Mouse (Mus musculus): ENCODE data around the gene Gm49373. TPM values are rescaled to one million over a fixed set of nuclear protein-coding genes. Genes with fewer than 3 reads are reported as not detected.

Gm49373 gene
- polyA plus RNA-seq, 1 experiment from 2014 or later = 0.26 TPM

GRCm38 (mm10) chr9:21100447-21101161, 27.7 kb upstream of the Gm49373 start:
- WGBS = 38% methylated on average over 15 of the region's 15 CpGs
- no peak overlapping the region for H3K4me3 ChIP-seq
- no peaks in the 10 kb centered on the region for H3K9me3 ChIP-seq (replicated peaks)
- no peaks in the 10 kb centered on the region for H3K27me3 ChIP-seq
- H3K9ac ChIP-seq = no peak overlapping the region
- no peak for ATAC-seq (replicated peaks; ENCODE audit: insufficient number of reproducible peaks, insufficient read depth, low FRiP score, low read depth)
- H3K4me1 ChIP-seq (replicated peaks) = 0 out of 2 replicates have a peak, but pooled peaks cover 7% of the 10 kb centered on the region
- no peak overlapping the region for H3K27ac ChIP-seq
- H3K36me3 ChIP-seq = no peaks in the 10 kb centered on the region
- H3K4me2 ChIP-seq = peak overlapping the region; percentile 18; the same call in 1 of the 2 replicates

GRCm38 (mm10) chr9:21097793-21098192, 24.9 kb upstream of the Gm49373 start:
- Histone ChIP-seq H3K36me3 (no peaks in the 10 kb centered on the region), H3K27ac (no peak overlapping the region), H3K4me1 (replicated peaks) (0 out of 2 replicates have a peak, but pooled peaks cover 7% of the 10 kb centered on the region), H3K4me2 (no peak overlapping the region), H3K4me3 (no peak overlapping the region), H3K9me3 (replicated peaks) (no peaks in the 10 kb centered on the region), H3K9ac (no peak overlapping the region), H3K27me3 (no peaks in the 10 kb centered on the region)
- ATAC-seq (replicated peaks; ENCODE audit: insufficient number of reproducible peaks, insufficient read depth, low FRiP score, low read depth) = no peak
- WGBS = 60% methylated on average over 8 of the region's 8 CpGs

GRCm38 (mm10) chr9:21095958-21096357, 23.1 kb upstream of the Gm49373 start:
- 90% methylated on average over 4 of the region's 4 CpGs for WGBS
- Histone ChIP-seq H3K9ac (no peak overlapping the region), H3K27me3 (no peaks in the 10 kb centered on the region), H3K9me3 (replicated peaks) (no peaks in the 10 kb centered on the region), H3K36me3 (no peaks in the 10 kb centered on the region), H3K4me2 (no peak overlapping the region), H3K27ac (no peak overlapping the region), H3K4me1 (replicated peaks) (peaks cover 12% of the 10 kb centered on the region; the same call in 1 of the 2 replicates), H3K4me3 (no peak overlapping the region)
- no peak for ATAC-seq (replicated peaks; ENCODE audit: insufficient number of reproducible peaks, insufficient read depth, low FRiP score, low read depth)

- no peaks in the 10 kb centered on the region for H3K27me3 ChIP-seq
- 90% methylated on average over 9 of the region's 9 CpGs for WGBS
- no peak for ATAC-seq (replicated peaks; ENCODE audit: insufficient number of reproducible peaks, insufficient read depth, low FRiP score, low read depth)
- no peak overlapping the region for H3K9ac ChIP-seq
- peaks cover 28% of the 10 kb centered on the region for H3K4me1 ChIP-seq (replicated peaks)
- H3K4me2 ChIP-seq = no peak overlapping the region
- no peak overlapping the region for H3K27ac ChIP-seq
- H3K4me3 ChIP-seq = no peak overlapping the region
- peaks cover 20% of the 10 kb centered on the region for H3K36me3 ChIP-seq
- H3K9me3 ChIP-seq (replicated peaks) = no peaks in the 10 kb centered on the region
These were observed 20.5 kb upstream of the Gm49373 start for GRCm38 (mm10) chr9:21093423-21093822.

GRCm38 (mm10) chr9:21091707-21092320, 18.9 kb upstream of the Gm49373 start, which contains the start of the genes Gm38431 and Raver1:
Gene Gm38431, minus strand, starts transcription at chr9:21091997.
Gene Raver1, minus strand, starts transcription at chr9:21092008.
- Histone ChIP-seq H3K4me2 (peak within 1 kb of the TSS; percentile 85), H3K4me3 (peak within 1 kb of the TSS; percentile 74), H3K27ac (peak within 1 kb of the TSS; percentile 90), H3K36me3 (peaks cover 33% of the 10 kb centered on the region), H3K4me1 (replicated peaks) (peaks cover 24% of the 10 kb centered on the region), H3K9ac (peak within 1 kb of the TSS; percentile 73), H3K9me3 (replicated peaks) (no peaks in the 10 kb centered on the region), H3K27me3 (no peaks in the 10 kb centered on the region)
- ATAC-seq (replicated peaks; ENCODE audit: insufficient number of reproducible peaks, insufficient read depth, low FRiP score, low read depth) = peak; percentile 99
- WGBS = under 1% methylated on average over 54 of the region's 54 CpGs

- H3K4me3 ChIP-seq = peak overlapping the region; percentile 74
- no peaks in the 10 kb centered on the region for H3K27me3 ChIP-seq
- ATAC-seq (replicated peaks; ENCODE audit: insufficient number of reproducible peaks, insufficient read depth, low FRiP score, low read depth) = peak; percentile 2; the same call in 1 of the 2 replicates
- H3K9me3 ChIP-seq (replicated peaks) = no peaks in the 10 kb centered on the region
- 1% methylated on average over 24 of the region's 24 CpGs for WGBS
- H3K9ac ChIP-seq = peak overlapping the region; percentile 73
- peaks cover 40% of the 10 kb centered on the region for H3K36me3 ChIP-seq
- H3K4me2 ChIP-seq = peak overlapping the region; percentile 85
- peak overlapping the region; percentile 90 for H3K27ac ChIP-seq
- peaks cover 24% of the 10 kb centered on the region for H3K4me1 ChIP-seq (replicated peaks)
These were observed 18.2 kb upstream of the Gm49373 start for GRCm38 (mm10) chr9:21090972-21091706.

GRCm38 (mm10) chr9:21090537-21090936, 17.6 kb upstream of the Gm49373 start:
- Histone ChIP-seq H3K27me3 (no peaks in the 10 kb centered on the region), H3K4me3 (peak overlapping the region; percentile 74), H3K9ac (peak overlapping the region; percentile 73), H3K9me3 (replicated peaks) (no peaks in the 10 kb centered on the region), H3K4me1 (replicated peaks) (peaks cover 24% of the 10 kb centered on the region), H3K4me2 (peak overlapping the region; percentile 85), H3K27ac (no peak overlapping the region), H3K36me3 (peaks cover 46% of the 10 kb centered on the region)
- 85% methylated on average over 1 of the region's 1 CpGs for WGBS
- ATAC-seq (replicated peaks; ENCODE audit: insufficient number of reproducible peaks, insufficient read depth, low FRiP score, low read depth) = no peak

GRCm38 (mm10) chr9:21083324-21083723, 10.4 kb upstream of the Gm49373 start:
- H3K36me3 ChIP-seq = peaks cover 88% of the 10 kb centered on the region
- WGBS = 59% methylated on average over 3 of the region's 3 CpGs
- ATAC-seq (replicated peaks; ENCODE audit: insufficient number of reproducible peaks, insufficient read depth, low FRiP score, low read depth) = peak; percentile 20; the same call in 1 of the 2 replicates
- H3K4me2 ChIP-seq = no peak overlapping the region
- H3K27ac ChIP-seq = no peak overlapping the region
- no peaks in the 10 kb centered on the region for H3K27me3 ChIP-seq
- H3K9ac ChIP-seq = no peak overlapping the region
- no peak overlapping the region for H3K4me3 ChIP-seq
- no peaks in the 10 kb centered on the region for H3K9me3 ChIP-seq (replicated peaks)
- H3K4me1 ChIP-seq (replicated peaks) = 0 out of 2 replicates have a peak, but pooled peaks cover 3% of the 10 kb centered on the region

- H3K4me2 ChIP-seq = no peak overlapping the region
- H3K4me3 ChIP-seq = no peak overlapping the region
- no peak overlapping the region for H3K9ac ChIP-seq
- WGBS = 83% methylated on average over 9 of the region's 9 CpGs
- 0 out of 2 replicates have a peak, but pooled peaks cover 3% of the 10 kb centered on the region for H3K4me1 ChIP-seq (replicated peaks)
- peaks cover 90% of the 10 kb centered on the region for H3K36me3 ChIP-seq
- H3K27ac ChIP-seq = no peak overlapping the region
- H3K27me3 ChIP-seq = no peaks in the 10 kb centered on the region
- H3K9me3 ChIP-seq (replicated peaks) = no peaks in the 10 kb centered on the region
- ATAC-seq (replicated peaks; ENCODE audit: insufficient number of reproducible peaks, insufficient read depth, low FRiP score, low read depth) = no peak
These were observed 8.2 kb upstream of the Gm49373 start for GRCm38 (mm10) chr9:21081127-21081526.

GRCm38 (mm10) chr9:21075625-21076024, 2.7 kb upstream of the Gm49373 start:
- Histone ChIP-seq H3K4me1 (replicated peaks) (peaks cover 15% of the 10 kb centered on the region), H3K27me3 (no peaks in the 10 kb centered on the region), H3K36me3 (peaks cover 55% of the 10 kb centered on the region), H3K27ac (no peak overlapping the region), H3K4me3 (no peak overlapping the region), H3K9ac (no peak overlapping the region), H3K4me2 (no peak overlapping the region), H3K9me3 (replicated peaks) (no peaks in the 10 kb centered on the region)
- WGBS = 80% methylated on average over 3 of the region's 3 CpGs
- no peak for ATAC-seq (replicated peaks; ENCODE audit: insufficient number of reproducible peaks, insufficient read depth, low FRiP score, low read depth)

GRCm38 (mm10) chr9:21074173-21074572, 1.3 kb upstream of the Gm49373 start:
- Histone ChIP-seq H3K27me3 (no peaks in the 10 kb centered on the region), H3K4me2 (no peak overlapping the region), H3K9me3 (replicated peaks) (no peaks in the 10 kb centered on the region), H3K9ac (no peak overlapping the region), H3K4me1 (replicated peaks) (peaks cover 15% of the 10 kb centered on the region), H3K27ac (peak overlapping the region; percentile 60; the same call in 1 of the 2 replicates), H3K4me3 (no peak overlapping the region), H3K36me3 (peaks cover 41% of the 10 kb centered on the region)
- no peak for ATAC-seq (replicated peaks; ENCODE audit: insufficient number of reproducible peaks, insufficient read depth, low FRiP score, low read depth)
- WGBS = 76% methylated on average over 1 of the region's 1 CpGs
